Mouse (Mus musculus) adrenal gland, postnatal 25 days (tissue): ENCODE results near the gene Nek10. TPM values are rescaled to one million over a fixed set of nuclear protein-coding genes. Genes with fewer than 3 reads are reported as not detected.
"Not testable (repeated sequence)": the region's sequence is repeated elsewhere in the genome, so short reads cannot be mapped to it uniquely, and the experiment has no call there.

Experiments
- DNase-seq: peaks from one replicate; pipeline ENCODE4 v3.0.0; 2021; ENCODE audit warnings: mixed read lengths
- total RNA-seq: library from RNA; stranded (reverse); gene quantifications from 2 replicates; pipeline ENCODE4 v1.2.3, GENCODE M21; 2021

The Nek10 gene
- total RNA-seq, 1 experiment from 2014 or later, result 0.12 TPM

GRCm38 (mm10) chr14:14984710-14985647, 181.8 kb downstream of the Nek10 start:
- peak; percentile 65 for DNase-seq

- no peak for DNase-seq
Observed at GRCm38 (mm10) chr14:14987403-14987802, 184.2 kb downstream of the Nek10 start.

- no peak for DNase-seq
Observed at GRCm38 (mm10) chr14:14991642-14992041, 188.4 kb downstream of the Nek10 start.

- DNase-seq, result no peak
Observed at GRCm38 (mm10) chr14:15011408-15011807, 208.2 kb downstream of the Nek10 start.

- DNase-seq, result no peak
Observed at GRCm38 (mm10) chr14:15014799-15015198, 211.6 kb downstream of the Nek10 start.

- not testable (repeated sequence) for DNase-seq
Observed at GRCm38 (mm10) chr14:15030626-15031025, 227.4 kb downstream of the Nek10 start.

- DNase-seq, result not testable (repeated sequence)
Observed at GRCm38 (mm10) chr14:15034638-15035037, 231.4 kb downstream of the Nek10 start.

GRCm38 (mm10) chr14:15048186-15048585, 245.0 kb downstream of the Nek10 start:
- no peak for DNase-seq

GRCm38 (mm10) chr14:15061496-15061895, 258.3 kb downstream of the Nek10 start:
- no peak for DNase-seq

Other genes with a start within 250 kb of the Nek10 start
- 38.0 and 42.9 TPM in 2 replicates for gene Slc4a7, start 101.1 kb upstream of the Nek10 start, total RNA-seq